Mouse (Mus musculus): ENCODE results near the gene Fam89b. TPM values are rescaled to one million over a fixed set of nuclear protein-coding genes. Genes with fewer than 3 reads are reported as not detected.
A peak's percentile ranks its signal among the peaks of the same experiment; 100 is the strongest.

The Fam89b gene
- polyA plus RNA-seq, 1 experiment from 2014 or later: 92.9 TPM

- ATAC-seq (ENCODE audit: low read depth): 0 out of 2 replicates have a peak, but pooled peaks have one; percentile 16
- H3K9me3 ChIP-seq (ENCODE audit: control insufficient read depth, low read length): no peaks in the 10 kb centered on the region
Measured at GRCm38 (mm10) chr19:5680432-5680831, 49.0 kb downstream of the Fam89b start.

More at GRCm38 (mm10) chr19:5680432-5680831, 49.0 kb downstream of the Fam89b start:
- Histone ChIP-seq H3K9ac (ENCODE audit: low read length) (no peak overlapping the region), H3K4me2 (ENCODE audit: low read depth, low read length) (no peak overlapping the region), H3K4me3 (ENCODE audit: low read length) (no peak overlapping the region), H3K4me1 (replicated peaks; ENCODE audit: control insufficient read depth, insufficient read depth, low read length) (no peaks in the 10 kb centered on the region), H3K27ac (ENCODE audit: low read length) (no peak overlapping the region), H3K36me3 (ENCODE audit: control insufficient read depth, insufficient read depth, low read length) (peaks cover 62% of the 10 kb centered on the region), H3K27me3 (ENCODE audit: control insufficient read depth, insufficient read depth, low read depth, low read length) (no peaks in the 10 kb centered on the region)
- 73% methylated on average over 4 of the region's 4 CpGs for WGBS

Small RNAs within 50 kb of the gene (microRNA-seq; reads per million reads assigned to microRNA genes)
- 0.79 reads per million for gene Mir6987

Other genes with a start within 250 kb of the Fam89b start
- gene Mus81, start 241.3 kb downstream of the Fam89b start, polyA plus RNA-seq (2015; fragmentation: Nextera tagmentation; extraction: Ambion mirVana): 45.7 and 51.4 TPM in 2 replicates
- 2,553 and 2,793 TPM in 2 replicates for gene Cfl1, start 239.2 kb downstream of the Fam89b start, polyA plus RNA-seq (2015; fragmentation: Nextera tagmentation; extraction: Ambion mirVana)
- not detected in 2 replicates for gene 1700020D05Rik, start 225.9 kb downstream of the Fam89b start, polyA plus RNA-seq (2015; fragmentation: Nextera tagmentation; extraction: Ambion mirVana)
- gene Snx32, start 219.1 kb downstream of the Fam89b start, polyA plus RNA-seq (2015; fragmentation: Nextera tagmentation; extraction: Ambion mirVana): 7.4 and 7.7 TPM in 2 replicates
- gene Ovol1, start 169.0 kb downstream of the Fam89b start, polyA plus RNA-seq (2015; fragmentation: Nextera tagmentation; extraction: Ambion mirVana): 2.6 and 3.7 TPM in 2 replicates
- gene Ap5b1, start 161.6 kb downstream of the Fam89b start, polyA plus RNA-seq (2015; fragmentation: Nextera tagmentation; extraction: Ambion mirVana): 6.1 and 7.0 TPM in 2 replicates
- gene Rnaseh2c, start 127.8 kb downstream of the Fam89b start, polyA plus RNA-seq (2015; fragmentation: Nextera tagmentation; extraction: Ambion mirVana): 131 and 159 TPM in 2 replicates
- gene Kat5, start 119.4 kb downstream of the Fam89b start, polyA plus RNA-seq (2015; fragmentation: Nextera tagmentation; extraction: Ambion mirVana): 55.1 and 57.3 TPM in 2 replicates
- 55.5 and 62.1 TPM in 2 replicates for gene Rela, start 92.2 kb downstream of the Fam89b start, polyA plus RNA-seq (2015; fragmentation: Nextera tagmentation; extraction: Ambion mirVana)
- 42.2 and 43.7 TPM in 2 replicates for gene Sipa1, start 65.9 kb downstream of the Fam89b start, polyA plus RNA-seq (2015; fragmentation: Nextera tagmentation; extraction: Ambion mirVana)
- gene Map3k11, start 40.9 kb downstream of the Fam89b start, polyA plus RNA-seq (2015; fragmentation: Nextera tagmentation; extraction: Ambion mirVana): 37.8 and 40.1 TPM in 2 replicates
- 18.3 and 20.8 TPM in 2 replicates for gene Pcnx3, start 40.7 kb downstream of the Fam89b start, polyA plus RNA-seq (2015; fragmentation: Nextera tagmentation; extraction: Ambion mirVana)
- 0.36 and 0.50 TPM in 2 replicates for gene Kcnk7, start 25.3 kb downstream of the Fam89b start, polyA plus RNA-seq (2015; fragmentation: Nextera tagmentation; extraction: Ambion mirVana)
- gene Ehbp1l1, start 3.3 kb downstream of the Fam89b start, polyA plus RNA-seq (2015; fragmentation: Nextera tagmentation; extraction: Ambion mirVana): 25.3 and 25.9 TPM in 2 replicates
- 52.3 and 61.9 TPM in 2 replicates for gene Ltbp3, start 11.3 kb upstream of the Fam89b start, polyA plus RNA-seq (2015; fragmentation: Nextera tagmentation; extraction: Ambion mirVana)
- 76.3 and 83.2 TPM in 2 replicates for gene Scyl1, start 41.8 kb upstream of the Fam89b start, polyA plus RNA-seq (2015; fragmentation: Nextera tagmentation; extraction: Ambion mirVana)
- gene Frmd8, start 145.6 kb upstream of the Fam89b start, polyA plus RNA-seq (2015; fragmentation: Nextera tagmentation; extraction: Ambion mirVana): 56.4 and 61.1 TPM in 2 replicates
- 5.7 and 6.2 TPM in 2 replicates for gene Slc25a45, start 148.2 kb upstream of the Fam89b start, polyA plus RNA-seq (2015; fragmentation: Nextera tagmentation; extraction: Ambion mirVana)
- gene Tigd3, start 164.5 kb upstream of the Fam89b start, polyA plus RNA-seq (2015; fragmentation: Nextera tagmentation; extraction: Ambion mirVana): 2.5 and 3.2 TPM in 2 replicates
- 155 TPM in 2 replicates for gene Dpf2, start 183.4 kb upstream of the Fam89b start, polyA plus RNA-seq (2015; fragmentation: Nextera tagmentation; extraction: Ambion mirVana)
- 15.6 and 17.1 TPM in 2 replicates for gene Cdc42ep2, start 195.2 kb upstream of the Fam89b start, polyA plus RNA-seq (2015; fragmentation: Nextera tagmentation; extraction: Ambion mirVana)
- gene Pola2, start 234.5 kb upstream of the Fam89b start, polyA plus RNA-seq (2015; fragmentation: Nextera tagmentation; extraction: Ambion mirVana): 64.2 and 70.0 TPM in 2 replicates